Mouse (Mus musculus): Measurements from ENCODE around the gene Tinf2.

The Tinf2 gene

GRCm38 (mm10) chr14:55635523-55636007, 46.1 kb downstream of the Tinf2 start, which contains the start of gene Ipo4:
TSS of gene Ipo4 (minus strand) at chr14:55635957.
- DNase-seq (ENCODE audit: low read depth), result peak; percentile 91

GRCm38 (mm10) chr14:55634874-55635522, 46.6 kb downstream of the Tinf2 start:
- no peak for DNase-seq (ENCODE audit: low read depth)

- DNase-seq (ENCODE audit: low read depth), result peak; percentile 88
Measured at GRCm38 (mm10) chr14:55629312-55629711, 52.3 kb downstream of the Tinf2 start.

- DNase-seq (ENCODE audit: low read depth), result no peak
Measured at GRCm38 (mm10) chr14:55628077-55628827, 53.4 kb downstream of the Tinf2 start.

All from naive thymus-derived CD4-positive, alpha-beta T cell, adult 2 months (primary cell).